Mouse (Mus musculus): ENCODE results near the gene Slc39a3.

Gene Slc39a3

DNA sequence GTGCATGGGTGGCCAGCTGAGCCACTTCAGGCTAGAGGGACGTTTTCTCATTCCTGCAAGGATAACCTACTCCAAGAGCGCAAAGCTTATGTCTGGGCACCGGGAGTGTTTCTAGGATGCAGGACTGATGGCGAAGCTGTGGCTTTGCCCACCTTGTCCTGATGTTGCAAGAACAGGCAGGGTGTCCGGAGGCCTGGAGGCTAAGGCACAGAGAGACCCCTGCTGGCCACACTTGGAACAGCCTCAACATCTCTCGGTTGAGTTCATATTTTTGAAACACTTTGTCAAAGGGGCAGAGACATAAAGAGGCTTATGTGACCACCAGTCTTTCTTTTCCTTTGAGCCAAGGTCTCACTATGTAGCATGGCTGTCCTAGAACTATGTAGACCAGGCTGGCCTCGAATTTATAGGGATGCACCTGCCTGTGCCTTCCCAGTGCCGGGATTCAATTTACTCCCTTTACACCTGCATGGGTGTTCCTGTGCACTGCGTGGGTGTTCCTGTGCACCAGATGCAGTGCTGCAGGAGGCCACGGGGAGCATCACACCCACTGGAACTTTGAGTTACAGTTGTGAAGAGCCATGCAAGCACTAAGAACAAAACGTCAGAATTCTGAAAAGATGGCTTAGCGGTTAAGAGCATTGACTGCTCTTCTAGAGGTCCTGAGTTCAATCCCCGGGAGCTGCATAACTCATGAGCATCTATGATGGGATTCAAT is 4.4 kb upstream of the Slc39a3 start:
- peak; percentile 72 for DNase-seq

DNA sequence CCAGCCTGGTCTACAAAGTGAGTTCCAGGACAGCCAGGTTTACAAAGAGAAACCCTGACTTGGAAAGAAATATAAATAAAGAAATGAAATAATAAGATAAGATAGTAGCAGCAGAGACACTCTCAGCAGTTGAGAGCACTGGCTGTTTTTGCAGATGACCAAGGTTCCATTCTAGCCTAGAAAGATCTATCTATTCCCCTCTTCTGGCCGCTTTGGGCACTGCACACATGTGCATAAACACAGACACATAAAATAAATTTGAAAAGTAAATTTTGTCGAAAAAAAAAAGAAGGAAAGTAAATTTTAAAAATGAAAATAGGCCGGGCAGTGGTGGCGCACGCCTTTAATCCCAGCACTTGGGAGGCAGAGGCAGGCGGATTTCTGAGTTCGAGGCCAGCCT is 975 bp downstream of the Slc39a3 start:
- DNase-seq, result no peak

DNA sequence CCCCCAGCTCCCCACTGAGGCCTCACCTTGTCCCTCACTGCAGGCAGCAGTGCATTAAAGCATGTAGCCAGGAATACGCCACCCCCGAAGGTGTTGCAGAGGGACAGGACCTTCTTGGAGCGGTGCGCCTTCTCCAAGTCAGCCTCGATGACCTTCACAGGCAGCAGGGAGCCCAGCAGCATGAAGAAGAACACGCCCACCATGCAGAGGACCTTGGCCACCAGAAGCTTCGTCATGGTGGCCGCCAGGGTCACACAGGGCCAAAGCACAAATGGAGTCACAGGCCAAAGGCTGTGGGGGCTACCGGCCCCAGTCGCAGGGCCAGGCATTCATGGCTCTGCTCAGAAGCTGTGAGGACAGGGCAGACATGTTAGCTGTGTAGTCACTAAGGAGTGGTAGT is 3.6 kb downstream of the Slc39a3 start:
- DNase-seq, result no peak

DNA sequence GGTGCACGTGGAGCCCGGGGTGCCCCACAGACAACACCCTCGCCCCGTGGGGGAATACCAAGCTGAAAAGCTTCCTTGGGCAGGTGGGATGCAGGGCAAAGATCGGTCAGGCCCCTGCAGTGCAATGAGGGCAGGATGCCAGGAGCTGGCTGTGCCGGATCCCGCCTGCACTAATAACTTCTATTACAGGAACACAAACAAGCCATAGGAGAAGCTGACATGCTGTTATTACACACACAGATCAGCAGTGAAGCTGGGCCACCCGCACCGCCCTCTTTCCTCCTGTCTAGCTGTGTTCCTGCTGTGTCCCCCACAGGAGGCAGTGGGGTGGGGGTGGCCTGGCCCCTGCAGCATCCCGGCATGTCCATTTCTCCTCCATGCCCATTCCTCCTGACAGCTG is 8.2 kb downstream of the Slc39a3 start:
- no peak for DNase-seq

DNA sequence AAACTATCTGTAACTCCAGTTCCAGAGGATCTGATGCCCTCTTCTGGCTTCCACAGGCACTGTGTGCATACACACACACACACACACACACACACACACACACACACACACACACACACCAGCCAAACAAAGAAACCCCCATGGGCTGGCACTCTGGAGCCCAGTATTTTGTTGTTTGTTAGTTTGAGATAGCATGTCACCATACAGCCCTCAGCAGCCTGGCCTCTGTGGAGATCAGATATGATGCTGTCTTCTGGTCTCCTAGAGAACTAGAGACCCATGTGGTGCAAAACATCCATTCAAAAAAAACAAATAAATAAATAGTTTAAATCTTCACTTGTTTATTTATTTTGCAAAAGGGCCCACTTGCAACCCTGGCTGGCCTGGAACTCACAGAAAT is 9.0 kb downstream of the Slc39a3 start:
- no peak for DNase-seq

DNA sequence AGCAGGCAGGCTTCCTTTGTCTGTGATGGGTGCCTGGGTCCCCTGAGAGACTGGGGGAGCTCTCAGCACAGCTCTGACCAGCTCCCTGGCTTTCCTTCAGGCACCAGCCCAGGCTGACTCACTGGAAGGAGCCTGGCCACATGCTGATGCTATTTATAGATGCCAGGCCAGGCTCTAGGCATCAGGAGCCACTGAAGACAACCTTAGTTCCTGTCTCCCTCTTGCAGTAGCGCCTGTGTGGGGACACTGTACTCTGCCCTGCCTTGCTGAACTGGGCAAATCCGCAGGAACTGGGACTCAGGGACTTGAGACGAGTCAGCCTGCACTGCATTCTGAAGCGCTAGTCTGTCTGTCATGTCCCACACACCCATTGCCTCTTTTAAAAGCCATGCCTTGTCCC is 9.9 kb downstream of the Slc39a3 start:
- DNase-seq, result no peak

DNA sequence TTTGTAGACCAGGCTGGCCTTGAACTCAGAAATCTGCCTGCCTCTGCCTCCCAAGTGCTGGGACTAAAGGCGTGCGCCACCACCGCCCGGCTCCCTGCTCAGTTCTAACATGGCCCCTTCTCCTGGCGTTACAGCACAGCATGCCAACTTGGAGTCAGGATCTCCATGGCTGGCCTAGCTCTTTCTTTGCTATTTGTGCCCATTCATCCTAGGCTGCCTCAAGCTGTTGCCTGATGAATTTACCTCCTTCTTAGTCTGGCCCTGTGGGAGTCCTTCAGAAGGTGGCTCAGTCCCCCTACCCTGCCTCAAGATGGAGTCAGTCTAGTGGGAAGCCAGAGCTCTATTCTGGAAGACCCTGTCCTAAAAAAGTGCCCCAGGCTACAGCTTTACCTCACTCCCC is 10.4 kb downstream of the Slc39a3 start:
- no peak for DNase-seq

DNA sequence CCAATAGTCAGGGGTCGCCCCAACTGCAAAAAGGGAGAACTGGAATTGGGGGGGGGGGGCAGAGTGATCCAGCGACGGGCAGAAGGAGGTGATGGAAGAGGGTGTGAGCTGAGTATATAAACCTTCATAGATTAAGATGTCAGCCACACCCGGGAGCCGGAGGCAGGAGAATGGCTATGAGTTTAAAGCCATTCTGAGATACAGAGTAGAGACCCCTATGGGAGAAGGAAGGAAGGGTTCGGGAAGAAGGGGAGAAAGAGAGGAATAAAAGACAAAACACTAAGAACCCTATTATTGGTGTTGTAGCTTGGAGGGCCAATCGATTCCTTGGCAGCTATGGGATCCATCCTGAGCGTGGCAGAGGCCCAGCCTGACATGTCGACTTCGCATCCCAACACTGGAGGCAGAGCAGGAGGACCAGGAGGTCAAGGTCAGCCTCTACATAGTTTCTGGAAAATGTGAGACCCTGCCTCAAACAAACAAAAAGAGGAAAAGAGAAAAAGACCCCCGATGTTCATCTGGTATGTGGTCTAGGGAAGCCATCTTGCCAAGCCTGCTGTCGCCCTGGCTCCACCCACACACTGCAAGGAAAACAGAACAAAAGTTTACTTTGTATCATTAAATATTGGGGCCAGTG is 11.5 kb downstream of the Slc39a3 start, which contains the start of gene Diras1:
Gene Diras1 (minus strand): TSS at position 24 of the 637 bp plus-strand sequence.
- no peak for DNase-seq

DNA sequence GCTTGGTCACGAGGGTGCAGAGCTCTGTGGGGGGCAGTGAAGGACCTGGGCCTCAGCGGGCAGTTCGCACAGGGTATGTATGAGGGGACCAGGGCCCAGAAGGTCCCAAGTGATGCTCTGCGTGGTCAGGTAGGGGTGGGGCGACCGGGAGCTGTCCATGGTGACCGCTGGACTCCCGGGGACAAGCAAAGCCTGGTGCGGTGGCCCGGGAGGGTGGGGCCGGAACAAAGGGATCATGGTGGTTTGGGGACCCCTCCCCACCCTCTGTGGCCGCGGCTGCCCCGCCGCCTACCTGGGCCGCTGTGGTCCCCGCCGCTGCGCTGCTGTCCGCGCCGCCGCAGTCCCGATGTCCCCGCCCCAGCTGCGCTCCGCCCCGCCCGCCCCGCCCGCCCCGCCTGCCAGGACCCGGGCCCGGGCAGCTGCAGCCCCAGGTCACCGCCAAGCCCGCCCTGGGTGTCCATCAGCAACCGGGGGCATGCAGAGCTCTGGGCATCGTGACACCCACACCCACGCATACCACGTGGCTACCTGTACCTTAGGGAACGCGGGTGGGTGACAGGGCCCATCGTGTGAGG is 12.1 kb downstream of the Slc39a3 start:
- no peak for DNase-seq

DNA sequence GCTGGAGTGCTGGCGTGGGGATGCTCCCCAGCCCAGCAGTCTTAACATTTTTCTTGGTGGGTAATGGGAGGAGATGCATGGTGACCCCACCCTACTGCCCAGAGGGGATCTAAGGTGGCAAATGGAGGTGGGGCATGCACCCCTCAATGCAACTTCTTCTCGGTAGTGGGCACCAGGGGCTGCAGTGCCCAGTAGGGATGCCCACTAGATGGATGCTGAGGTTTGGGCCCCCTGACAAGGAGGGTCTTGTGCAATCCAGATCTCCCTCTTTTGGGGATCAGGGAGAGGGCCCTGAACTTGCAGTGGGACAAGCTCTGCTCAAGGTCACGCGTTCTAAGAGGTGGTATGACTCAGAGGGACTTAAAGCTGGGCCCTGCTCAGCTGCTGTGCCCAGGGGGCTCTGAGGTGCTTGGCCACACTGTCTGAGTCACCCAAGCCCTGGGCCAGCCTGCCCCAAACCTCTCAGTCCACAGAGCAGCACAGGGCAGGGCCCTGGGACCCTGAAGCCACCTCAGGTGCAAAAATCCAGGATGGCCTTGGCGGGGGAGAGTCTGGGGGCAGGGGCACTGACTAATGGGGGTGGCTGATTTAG is 12.8 kb downstream of the Slc39a3 start:
- no peak for DNase-seq

DNA sequence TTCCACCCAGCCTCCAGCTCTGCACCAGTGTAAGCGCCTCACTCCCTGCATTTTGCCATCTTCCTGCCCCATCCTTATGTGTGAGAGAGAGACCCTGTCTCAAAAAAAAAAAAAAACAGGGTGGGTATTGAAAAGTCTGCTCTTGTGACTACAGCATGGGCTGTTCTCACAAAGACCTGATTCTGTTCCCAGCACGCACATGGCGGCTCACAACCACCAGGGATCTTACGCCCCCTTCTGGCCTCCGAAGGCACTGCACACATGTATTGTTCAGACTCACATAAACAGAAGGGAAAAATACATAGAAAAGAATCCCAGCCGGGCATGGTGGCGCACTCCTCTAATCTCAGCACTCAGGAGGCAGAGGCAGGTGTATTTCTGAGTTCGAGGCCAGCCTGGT is 14.5 kb downstream of the Slc39a3 start:
- no peak for DNase-seq

DNA sequence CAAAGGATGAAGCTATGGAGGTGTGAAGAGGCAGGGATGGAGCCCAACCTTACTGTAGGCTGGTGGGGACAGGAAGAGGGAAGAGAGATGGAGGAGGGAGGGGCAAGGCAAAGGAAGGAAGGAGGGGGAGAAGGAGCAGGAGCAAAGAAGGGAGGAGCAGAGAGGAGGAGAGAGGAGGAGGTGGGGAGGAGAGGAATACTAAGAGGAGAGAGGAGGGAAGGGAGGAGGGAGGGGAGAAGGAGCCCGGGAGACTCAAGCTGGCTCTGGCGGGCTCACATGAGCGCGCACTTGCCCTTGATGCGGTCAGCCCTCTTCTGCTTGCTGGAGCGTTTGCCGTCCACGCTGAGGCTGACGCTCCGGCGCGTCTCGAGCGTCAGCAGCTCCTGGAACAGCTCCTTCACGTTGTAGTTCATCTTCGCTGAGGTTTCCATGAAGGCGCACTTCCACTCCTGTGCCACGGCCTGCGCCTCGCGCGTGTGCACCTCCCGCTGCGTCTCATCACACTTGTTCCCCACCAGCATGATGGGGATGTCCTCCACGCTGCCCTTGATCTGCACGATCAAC is 15.6 kb downstream of the Slc39a3 start:
- DNase-seq, result no peak

DNA sequence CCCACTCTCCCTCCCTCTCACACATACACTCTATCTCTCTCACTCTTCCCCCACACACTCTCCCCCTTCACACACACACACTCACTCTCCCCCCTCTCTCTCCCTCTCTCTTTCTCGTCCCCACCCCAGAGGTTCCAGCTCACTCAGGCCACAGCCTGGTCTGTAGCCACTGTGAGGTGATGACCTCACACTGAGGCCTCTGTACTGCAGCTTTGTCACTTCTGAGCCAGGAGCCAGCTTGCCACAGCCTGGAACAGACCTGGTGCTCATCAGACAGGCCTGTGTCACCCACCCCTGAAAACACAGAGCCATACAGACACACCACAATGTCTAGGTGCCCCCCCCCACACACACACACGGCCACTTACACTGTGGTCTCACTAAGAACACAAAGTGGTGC is 17.0 kb downstream of the Slc39a3 start:
- DNase-seq, result no peak

DNA sequence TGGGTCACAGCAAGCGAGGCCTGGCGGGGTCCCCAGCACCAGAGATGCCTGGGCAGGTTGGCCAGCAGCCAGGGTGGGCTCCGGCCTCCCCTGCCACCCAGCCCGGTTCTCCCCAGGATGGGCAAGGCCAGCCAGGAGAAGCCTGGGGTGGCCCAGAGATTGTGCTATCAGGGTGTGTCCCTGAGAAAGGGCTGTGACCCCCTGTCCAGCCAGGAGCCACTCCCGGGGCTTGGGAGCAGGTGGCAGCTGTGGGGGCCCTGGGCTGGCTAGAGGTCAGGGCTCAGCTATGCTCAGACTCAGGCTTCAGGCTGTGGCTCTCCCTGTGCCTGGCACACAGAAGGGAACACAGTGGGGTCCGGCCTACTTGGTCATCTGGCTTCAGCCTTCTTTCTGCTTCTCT is 17.5 kb downstream of the Slc39a3 start:
- DNase-seq, result no peak

DNA sequence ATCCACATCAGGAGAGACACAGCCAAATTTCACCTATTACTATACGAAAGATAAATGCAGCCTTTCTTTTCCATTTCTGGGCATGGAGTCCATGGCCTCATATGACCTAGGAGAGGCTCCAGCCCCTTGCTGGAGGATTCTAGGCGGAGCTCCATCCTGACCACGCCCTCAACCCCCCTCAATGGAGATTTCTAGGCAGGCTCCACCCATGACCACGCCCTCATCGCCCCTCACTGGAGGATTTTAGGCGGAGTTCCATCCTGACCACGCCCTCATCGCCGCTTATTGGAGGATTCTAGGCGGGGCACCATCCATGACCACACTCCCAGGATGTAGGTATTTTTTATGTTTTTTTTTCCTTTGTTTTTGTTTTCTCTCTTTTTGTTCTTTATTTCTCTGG is 18.9 kb downstream of the Slc39a3 start:
- peak; percentile 25 for DNase-seq

DNA sequence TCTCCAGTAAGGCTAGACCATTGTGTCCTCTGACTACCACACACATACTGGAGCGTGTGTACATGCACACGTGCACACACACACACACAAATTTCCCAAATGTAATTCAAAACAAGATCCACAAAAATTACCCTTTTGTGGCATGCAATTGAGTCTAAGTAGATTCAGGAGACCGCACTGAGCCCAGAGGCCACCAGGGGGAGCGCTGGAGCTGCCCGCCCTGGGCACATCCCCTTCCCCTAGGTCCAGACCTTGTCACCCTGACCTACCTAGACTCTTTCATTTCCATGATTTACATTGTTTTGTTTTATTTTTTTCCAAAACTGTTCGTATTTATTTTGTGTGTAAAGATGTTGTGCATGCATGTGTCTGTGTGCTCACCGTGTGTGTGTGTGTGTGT is 20.6 kb downstream of the Slc39a3 start:
- DNase-seq, result peak; percentile 66

DNA sequence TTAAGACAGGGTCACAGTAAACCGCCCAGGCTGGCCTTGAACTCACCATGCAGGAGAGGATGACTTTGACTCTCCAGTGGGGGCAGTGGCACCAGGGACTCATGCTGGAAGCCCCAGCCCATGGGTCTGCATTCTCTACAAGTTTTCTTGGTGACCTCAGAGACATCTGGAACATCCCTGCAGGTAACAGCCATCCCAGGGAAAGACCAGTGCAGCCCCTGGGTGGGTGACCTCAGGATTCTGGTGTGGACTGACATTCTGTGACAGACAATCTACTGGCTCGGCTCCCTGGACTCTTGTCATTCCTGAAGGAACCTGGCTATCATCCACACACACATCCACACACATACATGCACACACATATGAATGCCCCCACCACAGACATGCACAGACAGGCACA is 21.6 kb downstream of the Slc39a3 start:
- DNase-seq, result no peak

DNA sequence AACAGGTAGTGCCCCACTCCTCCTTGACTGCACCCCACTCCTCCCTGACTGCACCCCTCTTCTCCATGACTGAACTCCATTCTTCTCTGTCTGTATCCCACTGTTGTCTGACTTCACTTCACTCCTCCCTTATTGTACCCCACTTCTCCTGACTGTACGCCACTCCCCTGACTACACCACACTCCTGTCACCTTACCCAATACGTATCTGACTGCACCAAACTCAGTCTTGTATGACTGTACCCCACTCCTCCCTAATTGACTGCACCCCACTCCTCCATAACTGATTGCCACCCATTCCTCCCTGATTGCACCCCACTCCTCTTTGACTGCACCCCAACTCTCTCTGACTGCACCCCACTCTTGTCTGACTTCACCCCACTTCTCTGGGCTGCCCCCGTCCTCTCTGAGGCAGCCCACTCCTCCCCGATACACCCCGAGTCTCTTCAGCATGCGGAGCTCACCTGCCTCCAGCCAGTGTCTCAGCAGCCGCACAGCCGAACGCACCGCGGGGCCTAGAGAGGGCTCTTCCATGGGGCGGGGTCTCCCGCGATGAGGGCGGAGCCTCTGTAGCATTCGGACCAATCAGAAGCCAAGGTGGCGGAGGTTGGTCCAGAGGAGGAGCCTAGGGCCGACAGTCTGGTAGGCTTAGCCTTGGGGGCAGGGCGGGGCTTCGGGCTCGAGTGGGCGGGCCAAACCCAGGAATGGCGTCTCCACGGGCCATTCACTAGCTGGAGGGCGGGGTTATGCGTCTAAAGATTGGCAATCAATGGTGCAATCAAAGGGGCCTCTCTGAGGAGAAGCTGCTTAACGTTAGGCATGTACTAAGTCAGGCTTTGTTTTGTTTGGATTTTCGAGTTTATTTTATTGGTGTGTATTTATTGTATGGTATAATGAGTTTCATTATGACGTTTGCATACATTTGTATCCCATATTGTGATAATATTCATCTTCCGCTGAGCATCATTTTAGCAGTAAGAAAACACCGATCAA is 22.5 kb downstream of the Slc39a3 start, which contains the start of gene Gng7:
Gene Gng7 (minus strand): TSS at position 553 of the 992 bp plus-strand sequence.
- peak; percentile 96 for DNase-seq

DNA sequence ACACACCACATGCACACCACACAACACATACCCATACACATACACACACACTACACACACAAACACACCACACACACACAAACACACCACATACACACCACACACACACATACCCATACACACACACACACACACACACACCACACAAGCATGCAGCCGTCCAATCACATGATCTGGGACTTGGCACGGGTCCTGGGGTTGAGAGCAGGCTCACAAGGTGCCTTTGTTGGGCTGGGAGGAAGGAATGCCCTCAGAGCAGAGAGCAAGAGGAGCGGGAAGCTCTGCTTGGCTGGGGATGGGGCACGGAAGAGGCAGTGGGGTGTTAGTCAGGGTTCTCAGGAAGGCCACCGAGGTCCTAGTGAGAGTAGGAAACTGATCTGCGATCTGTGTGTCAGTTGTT is 26.4 kb downstream of the Slc39a3 start:
- DNase-seq, result no peak

DNA sequence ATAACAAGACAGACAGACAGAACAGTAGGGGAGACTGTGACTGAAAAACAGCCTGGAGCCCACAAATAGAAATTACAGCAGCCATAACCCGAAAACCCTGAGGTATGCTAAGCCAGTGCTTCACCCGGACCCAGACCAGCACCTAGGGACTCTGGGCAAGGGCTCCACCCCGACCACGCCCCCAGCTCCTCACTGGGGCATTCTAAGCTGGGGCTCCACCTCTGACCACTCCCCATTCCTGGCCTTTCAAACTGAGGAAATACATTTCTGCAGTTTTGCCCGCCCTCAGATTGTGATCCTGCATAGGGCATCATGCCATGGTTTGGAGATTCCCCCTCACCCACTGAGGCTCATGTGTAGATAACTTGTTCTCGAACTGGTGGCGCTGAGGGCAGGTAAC is 30.0 kb downstream of the Slc39a3 start:
- no peak for DNase-seq

DNA sequence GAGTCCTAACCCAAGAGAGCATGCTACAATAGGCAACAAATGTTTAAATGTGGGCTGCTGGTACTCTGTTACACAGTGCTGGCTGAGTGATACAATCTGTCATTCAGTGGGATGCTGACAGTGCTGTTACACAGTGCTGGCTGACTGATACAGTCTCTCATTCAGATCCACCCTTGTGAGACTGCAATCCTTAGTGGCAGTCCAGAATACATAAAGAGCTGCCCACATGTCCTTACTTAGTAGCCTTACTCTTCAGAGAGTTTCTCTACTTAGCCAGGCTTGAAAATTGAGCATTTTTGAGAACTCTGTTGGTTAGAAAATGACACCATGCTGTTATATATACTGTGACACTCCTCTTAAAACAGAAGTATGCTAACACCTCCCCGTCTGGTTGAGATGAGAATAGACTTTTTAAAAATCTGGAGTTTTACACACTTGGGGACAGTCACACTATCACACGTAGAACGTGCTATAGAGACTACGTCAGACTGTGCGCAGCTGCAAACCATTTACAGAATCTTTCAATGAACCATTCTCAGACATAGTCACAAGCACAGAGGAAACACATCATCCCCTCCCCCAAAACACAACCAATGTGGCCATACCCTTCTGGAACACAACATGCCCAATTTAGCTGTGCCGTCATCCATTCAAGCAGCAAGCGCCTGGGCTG is 31.1 kb downstream of the Slc39a3 start:
- DNase-seq, result no peak

DNA sequence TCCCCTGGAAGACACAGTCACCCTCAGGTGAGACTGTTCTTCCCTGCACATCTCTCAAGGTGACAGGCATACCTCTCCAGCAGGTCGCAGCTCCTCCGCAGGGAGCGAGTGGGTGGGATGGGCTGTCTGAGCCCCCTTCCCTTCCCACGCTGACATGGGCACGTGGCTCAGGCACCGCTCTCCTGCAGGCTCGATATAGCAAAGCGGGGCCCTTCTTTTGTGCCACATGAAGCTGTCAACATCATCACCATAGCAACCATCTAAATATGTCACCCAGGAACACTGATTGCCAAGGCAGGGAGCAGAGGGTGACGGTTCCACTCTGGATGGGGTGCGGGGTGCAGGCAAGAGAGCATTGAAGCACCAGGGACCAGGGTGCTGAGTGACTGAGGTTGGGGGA is 36.1 kb downstream of the Slc39a3 start:
- DNase-seq, result no peak

Data from kidney, postnatal 14 days (tissue).